Mouse (Mus musculus): ENCODE measurements around the gene Elmod1.
A peak's percentile ranks its signal among the peaks of the same experiment; 100 is the strongest.
"Not testable (repeated sequence)": the region's sequence is repeated elsewhere in the genome, so short reads cannot be mapped to it uniquely, and the experiment has no call there.

Gene Elmod1

GRCm38 (mm10) chr9:53975122-53975518, at the start of gene Elmod1:
Elmod1 (minus strand) TSS chr9:53975301.
- peak; percentile 66 for DNase-seq (ENCODE audit: low spot score)

DNA sequence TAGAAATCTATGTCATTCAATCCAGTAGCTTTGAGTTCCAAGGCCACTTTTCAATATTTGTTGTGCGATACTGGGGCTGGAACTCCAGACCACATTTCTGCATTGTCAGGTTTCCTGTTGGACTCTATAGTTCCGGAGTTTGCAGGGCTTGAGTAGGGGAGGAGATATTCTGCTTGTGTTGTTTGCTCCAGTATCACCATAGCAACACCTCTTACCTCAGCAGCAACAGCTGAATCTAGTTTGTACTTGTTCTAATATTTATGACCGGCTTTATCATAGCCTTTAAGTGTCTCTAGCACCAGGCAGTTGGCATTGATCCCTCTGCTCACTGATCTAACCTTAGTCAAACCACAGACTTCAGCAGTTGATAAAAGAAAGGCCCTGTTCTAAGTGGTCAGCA, 47.7 kb upstream of the Elmod1 start:
- no peak for DNase-seq (ENCODE audit: low spot score)

- DNase-seq (ENCODE audit: low spot score): no peak
Observed at GRCm38 (mm10) chr9:53994528-53994927, 19.4 kb upstream of the Elmod1 start.

DNA sequence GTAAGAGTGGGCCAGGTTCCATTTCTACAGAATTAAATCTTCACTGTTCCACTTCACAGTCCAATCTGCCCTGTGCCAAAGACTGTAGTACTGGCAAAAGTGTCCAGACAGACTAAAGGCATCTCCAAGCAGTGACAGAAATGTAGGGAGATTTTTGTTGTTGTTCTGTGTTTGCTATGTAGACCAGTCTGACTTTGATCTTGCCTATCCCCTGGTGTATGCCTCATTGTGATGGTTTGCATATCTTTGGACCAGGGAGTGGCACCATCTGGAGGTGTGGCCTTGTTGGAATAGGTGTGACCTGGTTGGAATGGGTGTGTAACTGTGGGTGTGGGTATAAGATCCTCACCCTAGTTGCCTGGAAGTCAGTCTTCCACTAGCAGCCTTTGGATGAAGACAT, 17.5 kb upstream of the Elmod1 start:
- DNase-seq (ENCODE audit: low spot score): not testable (repeated sequence)

- DNase-seq (ENCODE audit: low spot score): no peak
Observed at GRCm38 (mm10) chr9:53990921-53991320, 15.8 kb upstream of the Elmod1 start.

DNA sequence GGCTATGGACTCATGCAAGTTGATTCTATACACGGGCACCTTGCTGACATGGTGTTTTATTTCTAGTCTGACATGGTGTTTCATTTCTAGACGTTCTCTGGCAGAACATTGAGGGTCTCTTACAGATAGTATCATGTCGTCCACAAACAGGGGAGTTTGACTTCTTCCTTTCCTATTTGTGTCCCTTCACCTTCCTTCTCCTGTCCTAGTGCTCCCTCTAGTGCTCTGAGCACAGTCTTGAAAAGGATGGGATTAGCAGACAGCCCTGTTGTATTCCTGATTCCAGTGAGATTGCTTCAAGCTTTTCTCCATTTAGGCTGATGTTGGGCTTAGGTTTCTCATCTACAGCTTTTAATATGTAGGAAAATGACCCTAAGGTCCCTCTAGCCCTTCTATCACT, 11.9 kb upstream of the Elmod1 start:
- peak; percentile 58 for DNase-seq (ENCODE audit: low spot score)

GRCm38 (mm10) chr9:53984868-53985267, 9.8 kb upstream of the Elmod1 start:
- DNase-seq (ENCODE audit: low spot score): peak; percentile 60

GRCm38 (mm10) chr9:53974328-53975121, 576 bp downstream of the Elmod1 start:
- peak; percentile 30 for DNase-seq (ENCODE audit: low spot score)

- DNase-seq (ENCODE audit: low spot score): peak; percentile 31
Observed at GRCm38 (mm10) chr9:53973929-53974327, 1.2 kb downstream of the Elmod1 start.

GRCm38 (mm10) chr9:53973241-53973640, 1.9 kb downstream of the Elmod1 start:
- DNase-seq (ENCODE audit: low spot score): no peak

DNA sequence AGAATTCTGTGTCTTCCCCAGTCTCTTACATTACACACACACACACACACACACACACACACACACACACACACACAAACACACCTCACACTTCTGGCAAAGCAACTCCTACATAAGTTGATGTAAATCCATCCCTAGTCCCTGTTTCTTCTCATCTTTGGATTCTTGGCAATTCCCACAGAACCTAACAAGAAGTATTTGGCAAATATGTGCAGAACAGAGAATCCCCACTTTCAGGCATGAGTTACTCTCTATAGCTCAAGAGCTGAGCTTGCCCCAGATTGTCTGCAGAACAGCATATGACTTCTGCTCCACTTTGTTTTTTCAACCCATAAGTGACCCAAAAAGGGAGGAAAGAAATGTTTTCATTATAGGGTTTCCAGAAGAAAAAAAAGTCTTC, 2.7 kb downstream of the Elmod1 start:
- no peak for DNase-seq (ENCODE audit: low spot score)

GRCm38 (mm10) chr9:53967610-53968368, 7.3 kb downstream of the Elmod1 start:
- DNase-seq (ENCODE audit: low spot score): no peak

- no peak for DNase-seq (ENCODE audit: low spot score)
Observed at GRCm38 (mm10) chr9:53957021-53957420, 18.1 kb downstream of the Elmod1 start.

DNA sequence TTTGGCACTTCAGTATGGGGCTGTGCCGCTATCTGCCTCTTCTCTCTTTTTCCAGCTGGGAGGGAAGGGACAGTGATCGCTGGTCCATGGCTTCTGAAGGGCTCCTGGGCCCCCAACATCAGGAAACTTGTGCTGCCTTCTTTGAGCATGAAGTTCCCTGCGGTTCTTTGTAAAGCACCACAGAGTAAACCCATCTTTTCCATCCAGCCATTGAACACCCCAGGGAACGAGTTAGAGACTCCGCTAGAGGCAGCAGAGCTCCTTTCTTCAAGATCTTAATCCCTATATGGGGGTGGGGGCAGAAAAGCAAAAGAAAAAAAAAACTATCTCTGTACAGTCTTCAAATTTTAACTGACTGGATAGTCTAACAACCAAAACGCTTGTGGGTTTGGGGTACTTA, 20.2 kb downstream of the Elmod1 start:
- no peak for DNase-seq (ENCODE audit: low spot score)

DNA sequence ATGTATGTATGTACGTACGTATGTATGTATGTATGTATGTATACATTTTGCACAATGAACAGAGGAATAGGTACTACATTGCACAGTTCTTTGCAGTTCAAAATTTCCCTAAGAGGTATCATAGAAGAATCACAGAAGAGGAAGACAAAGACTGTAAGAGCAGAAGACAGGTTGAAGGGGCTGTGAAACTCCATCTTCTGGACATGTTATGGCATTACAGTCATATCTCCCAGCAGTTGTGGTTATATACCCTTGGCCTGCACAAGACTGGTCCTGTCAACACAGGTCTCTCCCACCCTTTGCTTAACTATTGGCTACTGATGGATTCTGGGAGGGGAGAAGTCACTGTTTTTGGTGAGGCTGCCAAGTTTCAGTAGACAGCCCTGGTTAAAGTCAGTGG, 27.6 kb downstream of the Elmod1 start:
- DNase-seq (ENCODE audit: low spot score): no peak

DNA sequence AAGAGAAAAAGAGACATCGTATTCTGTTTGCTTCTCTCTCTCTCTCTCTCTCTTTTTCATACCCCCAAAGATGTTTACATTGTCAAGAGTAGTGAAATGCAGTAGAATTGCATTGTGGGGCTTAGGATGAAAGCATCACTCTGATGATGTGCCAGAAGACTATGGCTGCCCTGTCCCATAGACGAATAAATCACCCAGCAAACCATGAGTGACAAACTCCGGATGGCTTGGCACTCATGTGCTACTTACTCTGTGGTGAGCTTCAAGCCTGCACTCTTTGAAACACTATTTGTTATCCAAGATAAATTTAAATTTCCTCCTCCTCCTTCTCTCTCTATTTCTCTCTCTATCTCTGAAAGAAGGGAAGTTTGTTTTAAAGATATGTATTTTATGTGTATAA, 36.5 kb downstream of the Elmod1 start:
- DNase-seq (ENCODE audit: low spot score): no peak

GRCm38 (mm10) chr9:53934179-53934578, 40.9 kb downstream of the Elmod1 start:
- DNase-seq (ENCODE audit: low spot score): peak; percentile 84

GRCm38 (mm10) chr9:53933375-53933774, 41.7 kb downstream of the Elmod1 start:
- DNase-seq (ENCODE audit: low spot score): no peak

GRCm38 (mm10) chr9:53930906-53931305, 44.2 kb downstream of the Elmod1 start:
- DNase-seq (ENCODE audit: low spot score): no peak

DNA sequence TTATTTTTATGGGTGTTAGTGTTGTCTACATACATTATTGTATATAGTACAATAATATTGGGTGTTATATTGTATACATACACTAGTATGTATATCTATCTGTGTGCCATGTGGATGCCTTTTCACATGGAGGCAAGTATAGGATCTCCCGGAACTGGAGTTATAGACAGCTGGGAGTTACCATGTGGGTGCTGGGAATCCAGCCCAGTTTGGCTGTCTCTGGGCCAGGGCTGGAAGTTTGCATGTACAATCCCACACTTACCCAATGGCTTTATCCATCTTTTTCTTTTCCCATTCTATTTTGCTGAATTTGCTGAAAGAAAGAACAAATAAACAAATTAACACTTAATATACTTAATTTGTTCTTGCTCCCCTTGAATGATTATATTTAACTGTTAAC, 54.0 kb downstream of the Elmod1 start:
- no peak for DNase-seq (ENCODE audit: low spot score)

- no peak for DNase-seq (ENCODE audit: low spot score)
Observed at GRCm38 (mm10) chr9:53915929-53916721, 59.0 kb downstream of the Elmod1 start.

DNA sequence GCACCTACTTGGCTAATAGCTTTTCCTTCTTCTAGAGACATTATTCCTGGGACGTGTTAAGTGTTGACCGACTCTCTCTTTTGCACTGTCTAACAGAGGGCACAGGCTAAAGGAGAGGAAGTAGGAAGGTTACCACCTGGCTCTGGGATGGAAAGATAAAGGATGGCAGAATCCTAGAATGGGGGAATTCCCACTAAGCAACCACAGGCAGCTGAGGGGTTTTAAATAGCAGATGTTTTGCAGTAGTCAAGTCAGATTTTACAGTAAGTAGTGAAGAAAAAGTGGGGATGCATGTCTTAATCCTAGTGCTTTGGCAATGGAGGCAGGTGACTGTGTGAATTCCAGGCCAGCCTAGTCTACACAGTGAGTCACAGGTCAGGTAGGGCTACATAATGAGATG, 64.3 kb downstream of the Elmod1 start:
- no peak for DNase-seq (ENCODE audit: low spot score)

GRCm38 (mm10) chr9:53910331-53910730, 64.8 kb downstream of the Elmod1 start:
- no peak for DNase-seq (ENCODE audit: low spot score)
